Mouse (Mus musculus) lung, adult 18-20 months (tissue): Measurements from ENCODE around the gene Thsd7a.

Source experiments
- DNase-seq, 2 experiments: peaks; one replicate each; pipeline ENCODE4 v3.0.0; 2022; ENCODE audit warnings: mixed read lengths in 2 of 2

Thsd7a gene

DNA sequence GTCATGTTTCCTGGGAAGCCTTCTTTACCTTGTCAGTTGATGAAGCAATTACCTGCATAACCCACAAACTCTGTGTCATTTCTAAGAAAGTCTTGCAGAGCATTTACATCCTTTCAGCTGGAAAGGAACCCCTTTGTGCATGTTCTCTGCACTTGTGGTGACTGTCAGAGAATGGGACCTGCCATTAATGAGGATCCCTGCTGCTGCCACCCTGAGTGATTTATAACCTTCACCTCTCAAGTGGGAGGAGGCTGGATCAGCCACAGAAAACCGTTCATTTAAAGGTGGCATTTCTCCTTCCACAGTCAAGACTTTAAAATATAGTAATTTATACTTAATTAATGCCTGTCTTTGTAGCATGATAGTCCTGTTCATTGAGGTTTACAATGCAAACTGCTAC lies 99.6 kb downstream of the Thsd7a start:
- no peak for DNase-seq

DNA sequence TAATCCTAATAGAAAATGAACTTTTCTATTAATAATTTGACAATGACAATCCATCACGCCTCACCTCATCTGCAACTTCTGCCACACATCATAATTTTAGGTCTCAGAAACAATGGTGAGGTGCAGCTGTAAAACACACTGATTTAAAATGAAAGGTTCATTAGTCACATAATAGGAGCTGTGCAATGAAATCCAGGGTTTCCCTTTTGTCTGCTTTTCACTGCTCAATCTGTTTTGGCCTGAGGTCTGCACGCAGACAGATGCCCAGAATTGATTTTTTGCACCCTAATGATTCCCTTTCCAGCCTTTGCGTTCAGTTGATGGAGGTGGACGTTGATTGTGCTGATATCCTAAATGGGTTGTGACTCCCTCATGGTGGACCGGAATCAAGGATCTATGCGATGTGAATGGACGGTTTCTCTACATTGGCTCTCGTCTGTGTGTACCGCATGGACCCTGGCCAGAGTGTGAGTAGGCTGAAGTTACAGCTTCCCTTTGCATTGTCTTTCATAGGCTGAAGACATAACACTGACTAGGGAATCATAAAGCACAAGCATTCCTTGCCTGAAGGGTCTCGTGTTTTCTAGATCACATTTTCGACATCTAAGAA lies 120.5 kb downstream of the Thsd7a start:
- no peak for DNase-seq

DNA sequence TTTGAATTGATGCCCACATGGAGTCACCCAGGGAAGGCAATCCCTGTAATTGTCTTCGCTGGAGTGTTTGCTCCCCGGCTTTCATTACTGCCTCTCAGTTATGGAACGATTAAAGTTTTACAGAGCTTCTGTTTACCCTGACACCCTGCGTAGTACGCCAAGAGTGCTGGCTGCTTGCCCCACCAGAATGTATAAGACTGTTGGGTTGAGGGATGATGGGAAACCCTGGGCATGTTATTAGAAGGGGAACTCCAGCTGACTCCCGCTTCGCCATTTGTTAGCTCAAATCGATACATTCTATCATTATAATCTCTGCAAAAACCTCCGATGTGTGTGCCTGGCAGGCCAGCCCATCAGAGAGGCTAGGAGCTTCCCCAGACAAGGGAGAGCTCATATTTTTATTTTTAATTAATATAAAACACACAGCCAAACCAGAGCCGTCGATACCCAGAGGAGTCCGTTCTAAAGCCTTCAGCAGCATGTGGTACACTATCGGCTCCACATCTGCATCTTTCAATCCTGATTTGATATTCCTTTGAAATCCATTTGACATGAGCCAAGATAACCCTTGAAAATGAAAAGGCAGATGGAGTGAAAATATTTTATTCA lies 142.5 kb downstream of the Thsd7a start:
- DNase-seq: no peak

DNA sequence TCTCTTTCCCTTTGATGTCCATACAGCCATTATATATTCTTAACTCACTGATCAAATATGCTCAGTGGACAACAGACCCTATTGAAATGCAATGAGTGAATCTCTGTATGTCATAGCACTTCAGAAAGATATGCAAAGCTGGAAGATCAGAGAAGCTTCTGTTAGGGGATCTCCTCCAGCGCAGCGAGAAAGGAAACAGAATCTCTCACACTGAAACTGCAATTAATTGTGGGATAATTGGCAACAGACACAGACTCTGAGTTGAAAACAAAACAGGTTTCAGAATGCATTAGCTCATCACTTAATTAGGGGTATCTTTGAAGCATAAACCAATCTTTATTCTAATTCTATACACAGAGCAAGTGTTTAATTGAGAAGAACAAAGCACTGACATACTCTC lies 146.3 kb downstream of the Thsd7a start:
- DNase-seq: no peak

- no peak for DNase-seq
These were observed 147.0 kb downstream of the Thsd7a start for GRCm38 (mm10) chr6:12602161-12602560.

GRCm38 (mm10) chr6:12584456-12584855 lies 164.8 kb downstream of the Thsd7a start:
- no peak for DNase-seq

DNA sequence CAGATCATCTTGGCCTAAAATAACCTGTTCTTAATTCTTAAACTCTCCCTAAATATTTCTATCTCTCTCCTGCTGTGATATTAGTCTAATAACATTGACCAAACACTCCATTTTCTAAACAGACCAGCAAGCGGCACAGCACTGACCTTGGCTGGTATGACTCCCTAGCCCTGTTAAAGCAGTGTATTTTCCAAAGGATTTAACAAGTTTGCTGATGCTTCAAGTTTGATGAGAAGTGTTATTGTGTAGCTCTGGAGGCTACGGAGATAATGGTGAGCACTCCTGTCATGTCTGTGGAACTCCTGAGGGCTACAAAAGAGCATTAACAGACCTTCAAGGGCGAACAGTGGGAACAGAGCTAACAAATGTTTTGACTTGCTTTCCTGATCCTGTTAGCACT lies 168.1 kb downstream of the Thsd7a start:
- no peak for DNase-seq

DNA sequence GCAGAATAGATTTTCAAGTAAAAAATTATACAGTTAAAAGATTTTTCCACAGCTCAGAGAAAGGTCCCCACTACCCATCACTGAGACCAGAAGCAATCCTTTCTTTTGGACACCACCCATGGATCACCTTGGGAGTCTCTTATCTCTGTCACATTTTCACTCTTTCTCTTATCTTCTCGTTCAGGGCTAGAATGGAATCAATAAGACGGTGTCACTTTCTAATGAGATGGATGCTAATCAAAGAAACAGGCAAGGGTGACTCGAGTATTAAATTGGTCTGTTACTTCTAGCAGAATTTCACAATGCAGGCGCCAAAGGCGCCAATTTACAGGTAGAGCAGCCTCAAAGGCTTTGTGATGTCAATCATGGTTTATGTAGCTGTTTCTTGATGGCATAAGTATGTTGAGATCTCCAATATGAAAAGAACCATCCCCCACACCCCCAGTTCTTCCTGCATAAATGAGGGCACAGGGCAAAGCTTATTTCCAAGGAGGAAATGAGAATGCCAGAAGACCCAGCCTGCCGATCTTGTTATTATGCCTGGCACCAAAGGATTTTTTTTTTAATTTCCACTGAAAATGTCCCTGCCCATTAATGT lies 173.5 kb downstream of the Thsd7a start:
- no peak for DNase-seq

GRCm38 (mm10) chr6:12572202-12572601 lies 177.0 kb downstream of the Thsd7a start:
- DNase-seq: no peak

DNA sequence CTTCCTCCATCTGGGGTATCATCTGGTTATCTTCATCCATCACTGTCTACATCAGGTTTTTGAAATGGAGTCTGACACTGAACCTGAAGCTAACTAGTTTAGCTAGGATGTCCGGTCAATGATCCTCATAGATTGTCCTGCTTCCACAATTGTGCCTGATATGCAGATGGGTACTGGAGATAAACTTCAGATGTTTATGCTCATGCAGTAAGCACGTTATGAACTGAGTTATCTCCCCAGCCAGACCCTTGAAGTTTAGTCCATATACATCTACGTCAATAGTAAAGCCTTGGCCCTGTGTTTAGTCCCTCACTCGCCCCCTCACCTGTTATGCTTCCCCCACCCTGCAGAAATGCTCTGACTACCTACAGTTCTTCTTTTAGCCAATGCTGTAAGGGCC lies 184.1 kb downstream of the Thsd7a start:
- no peak for DNase-seq

GRCm38 (mm10) chr6:12562336-12562735 lies 186.9 kb downstream of the Thsd7a start:
- no peak for DNase-seq

DNA sequence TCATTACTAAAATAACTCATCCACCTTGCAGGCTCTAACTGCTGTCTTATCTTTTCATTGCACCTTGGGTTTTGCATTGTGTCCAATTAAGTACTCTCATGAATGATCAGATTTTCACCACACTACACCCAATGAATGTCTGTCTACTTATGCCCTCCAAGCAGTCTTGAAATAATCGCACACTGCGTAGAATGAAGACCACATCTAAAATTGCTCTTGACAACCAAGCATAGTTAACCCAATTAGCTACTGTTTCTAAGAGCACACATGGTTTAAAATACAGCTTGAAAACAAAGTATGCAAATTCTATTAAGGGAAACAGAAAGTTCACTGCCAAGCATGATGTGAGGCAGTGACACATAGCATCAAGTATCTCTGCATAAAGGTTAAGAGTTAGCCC lies 188.7 kb downstream of the Thsd7a start:
- DNase-seq: no peak

DNA sequence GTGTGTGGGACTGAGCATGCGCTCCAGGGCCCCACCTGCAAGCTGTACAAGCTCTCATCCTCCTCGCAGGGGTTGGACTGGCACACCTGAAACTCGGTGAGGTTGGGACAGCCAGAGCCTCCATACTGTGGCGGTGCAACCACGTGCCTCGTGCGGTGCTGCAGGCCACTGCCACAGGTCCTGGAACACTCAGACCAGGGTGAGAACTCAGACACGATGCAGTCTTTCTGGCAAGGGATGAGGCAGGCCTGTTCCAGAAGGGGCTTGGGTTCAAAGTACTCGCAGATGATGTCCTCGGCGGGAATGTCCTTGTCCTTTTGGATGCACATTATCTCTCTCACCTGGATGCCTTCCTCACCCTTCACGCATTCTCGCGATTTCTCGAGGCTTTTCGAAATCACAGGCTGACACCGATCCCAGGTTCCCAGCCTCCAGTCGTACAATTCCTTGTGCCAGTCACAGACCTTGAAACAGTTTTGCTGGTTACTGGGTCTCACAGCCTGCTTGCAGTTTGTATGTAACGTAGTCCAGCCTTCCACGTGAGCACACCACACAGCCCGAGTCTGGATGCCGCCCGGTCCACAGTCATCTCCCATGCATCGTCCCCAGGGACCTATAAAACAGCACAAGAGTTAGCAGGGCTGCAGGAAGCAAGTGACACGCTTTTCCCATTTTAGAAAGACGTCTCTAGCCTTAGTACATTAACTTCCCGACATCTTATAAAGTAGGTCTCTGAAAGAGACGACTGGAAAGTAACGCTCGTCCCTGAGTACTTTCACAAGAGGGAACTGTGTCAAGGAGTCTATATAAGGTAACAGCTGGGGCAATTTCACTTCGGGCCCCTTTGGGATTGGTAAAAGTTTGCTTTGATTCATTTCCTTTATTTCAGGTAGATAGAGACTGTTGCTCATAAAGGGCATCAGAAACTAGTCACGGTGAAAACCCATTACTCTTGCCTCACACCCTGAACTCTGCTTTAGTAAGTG lies 193.8 kb downstream of the Thsd7a start:
- DNase-seq: no peak

- no peak for DNase-seq
These were observed 198.0 kb downstream of the Thsd7a start for GRCm38 (mm10) chr6:12551176-12551575.

GRCm38 (mm10) chr6:12550054-12550655 lies 199.1 kb downstream of the Thsd7a start:
- DNase-seq: no peak

DNA sequence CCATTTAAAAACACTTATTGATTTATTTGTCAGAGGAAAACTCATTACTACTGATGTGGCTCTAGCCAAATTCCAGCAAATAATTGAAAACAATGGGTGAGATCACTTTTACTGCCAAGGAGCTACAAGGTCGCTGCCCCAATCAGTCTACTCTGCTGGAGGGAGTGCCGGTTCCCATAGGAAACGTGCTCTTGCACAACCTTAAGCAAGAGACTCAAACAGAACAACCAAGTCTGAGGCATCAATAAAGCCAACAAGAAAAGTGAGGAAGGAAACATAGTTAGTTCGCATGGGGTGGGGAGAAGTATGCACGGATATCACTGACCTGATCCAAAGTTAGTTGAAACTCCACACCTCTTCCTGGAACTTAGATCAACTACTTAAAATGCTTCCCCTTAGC lies 205.1 kb downstream of the Thsd7a start:
- DNase-seq: peak; percentile 5 to 7

DNA sequence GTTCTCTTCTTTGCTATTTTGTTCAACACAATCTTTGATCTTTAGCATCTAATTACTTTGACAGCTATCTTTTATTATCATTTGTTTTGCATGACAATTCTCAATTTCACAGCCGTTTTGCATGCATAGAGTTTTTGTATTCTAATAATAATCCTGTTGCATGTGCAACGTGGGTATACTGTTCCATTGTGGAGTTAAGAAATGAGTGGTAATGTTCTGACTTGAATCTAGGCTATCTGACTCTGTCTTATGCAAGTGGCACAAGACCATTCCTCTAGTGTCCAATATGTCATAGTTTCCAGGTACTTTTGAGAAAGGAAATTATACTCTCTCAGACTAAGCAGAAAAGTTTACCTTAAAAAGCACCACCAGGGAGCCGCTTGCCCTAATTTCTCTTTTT lies 206.7 kb downstream of the Thsd7a start:
- no peak for DNase-seq

GRCm38 (mm10) chr6:12519121-12519520 lies 230.1 kb downstream of the Thsd7a start:
- DNase-seq: no peak

DNA sequence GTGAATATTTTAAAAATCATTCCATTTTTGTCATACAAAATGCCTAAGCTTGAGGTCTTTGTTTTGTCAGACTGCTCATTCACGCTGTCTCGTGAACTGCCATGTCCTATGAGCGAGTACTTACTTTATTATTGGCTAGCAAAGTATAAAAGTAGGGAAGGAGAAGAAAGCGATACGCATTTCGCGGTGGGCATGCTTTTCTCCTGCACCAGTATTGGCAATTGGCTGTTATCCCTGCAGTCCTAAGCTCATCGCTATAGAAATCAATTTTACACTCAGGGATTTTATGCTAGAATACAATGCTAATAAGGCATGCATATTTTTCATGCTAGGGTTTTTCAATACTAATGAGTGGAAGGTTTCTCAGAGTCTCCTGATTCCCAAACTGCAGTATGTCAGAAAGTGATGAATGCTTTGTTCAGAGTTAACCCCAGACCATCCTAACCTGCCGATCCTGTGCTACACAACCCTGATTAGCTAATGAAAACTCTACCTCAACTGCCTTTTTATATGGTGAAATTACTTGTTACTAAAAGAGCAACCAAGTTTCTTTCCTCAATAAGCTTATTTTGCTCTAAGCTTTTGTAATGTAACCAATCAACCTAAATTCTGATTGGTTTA lies 230.8 kb downstream of the Thsd7a start:
- DNase-seq: no peak

DNA sequence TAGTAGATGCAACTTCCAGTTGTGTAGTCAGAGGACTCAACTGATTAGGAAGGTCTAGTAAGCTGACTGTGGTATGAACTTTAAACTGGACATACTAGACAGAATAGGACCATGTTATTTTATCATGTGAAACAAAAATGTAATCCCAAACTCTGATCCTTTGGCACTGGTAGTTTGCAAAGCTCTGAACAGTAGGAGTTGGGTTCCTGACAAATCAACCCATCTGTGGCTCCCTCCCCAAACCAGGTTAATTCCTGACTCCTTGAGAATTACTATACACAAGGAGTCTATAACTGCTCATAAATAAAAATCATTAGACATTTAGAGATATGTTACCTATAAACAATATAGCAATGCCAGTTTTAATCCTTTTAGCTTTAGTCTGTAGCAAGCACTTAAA lies 231.5 kb downstream of the Thsd7a start:
- no peak for DNase-seq

DNA sequence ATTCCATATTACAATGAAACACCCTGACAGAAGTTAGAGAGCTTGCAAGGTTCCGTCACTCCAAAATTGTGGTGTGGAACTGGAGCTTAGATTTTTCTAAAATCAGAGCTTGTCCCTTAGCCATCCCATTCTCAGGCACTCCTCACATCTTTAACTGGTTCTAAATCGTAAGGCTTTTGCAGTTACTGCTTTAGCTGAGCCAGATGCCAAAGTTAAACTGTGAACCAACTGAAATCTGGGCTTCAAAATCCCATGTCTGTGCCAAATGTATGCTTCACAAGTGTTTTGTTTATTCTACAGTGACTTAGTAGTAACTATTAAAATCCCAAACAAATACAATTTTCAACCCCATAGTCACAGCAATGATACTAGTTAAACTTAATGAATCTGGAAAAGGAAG lies 242.3 kb downstream of the Thsd7a start:
- DNase-seq: no peak

GRCm38 (mm10) chr6:12503867-12504266 lies 245.3 kb downstream of the Thsd7a start:
- DNase-seq: no peak

GRCm38 (mm10) chr6:12500888-12501287 lies 248.3 kb downstream of the Thsd7a start:
- no peak for DNase-seq
